Mouse (Mus musculus): ENCODE data around the gene Ccdc85c.

Gene Ccdc85c

GRCm38 (mm10) chr12:108216611-108217370 is 58.4 kb downstream of the Ccdc85c start:
- DNase-seq (ENCODE audit: low spot score in 2 of 2) = no peak

GRCm38 (mm10) chr12:108215090-108215489 is 60.1 kb downstream of the Ccdc85c start:
- DNase-seq (ENCODE audit: low spot score in 2 of 2) = no peak

GRCm38 (mm10) chr12:108213090-108214041 is 61.9 kb downstream of the Ccdc85c start:
- no peak for DNase-seq (ENCODE audit: low spot score in 2 of 2)

GRCm38 (mm10) chr12:108212476-108212875 is 62.7 kb downstream of the Ccdc85c start:
- no peak for DNase-seq (ENCODE audit: low spot score in 2 of 2)

GRCm38 (mm10) chr12:108212071-108212470 is 63.2 kb downstream of the Ccdc85c start:
- DNase-seq (ENCODE audit: low spot score in 2 of 2) = no peak

- no peak for DNase-seq (ENCODE audit: low spot score in 2 of 2)
Measured at GRCm38 (mm10) chr12:108210623-108211022, 64.6 kb downstream of the Ccdc85c start.

GRCm38 (mm10) chr12:108208726-108209438 is 66.3 kb downstream of the Ccdc85c start:
- DNase-seq (ENCODE audit: low spot score in 2 of 2) = peak; percentile 19 to 41

- DNase-seq (ENCODE audit: low spot score in 2 of 2) = no peak
Measured at GRCm38 (mm10) chr12:108208216-108208615, 67.0 kb downstream of the Ccdc85c start.

- DNase-seq (ENCODE audit: low spot score in 2 of 2) = peak; percentile 42 to 58
Measured at GRCm38 (mm10) chr12:108206641-108207040, 68.6 kb downstream of the Ccdc85c start.

GRCm38 (mm10) chr12:108204978-108205377 is 70.2 kb downstream of the Ccdc85c start:
- no peak for DNase-seq (ENCODE audit: low spot score in 2 of 2)

- no peak for DNase-seq (ENCODE audit: low spot score in 2 of 2)
Measured at GRCm38 (mm10) chr12:108203895-108204294, 71.3 kb downstream of the Ccdc85c start.

- DNase-seq (ENCODE audit: low spot score in 2 of 2) = no peak
Measured at GRCm38 (mm10) chr12:108200094-108200493, 75.1 kb downstream of the Ccdc85c start.

- no peak for DNase-seq (ENCODE audit: low spot score in 2 of 2)
Measured at GRCm38 (mm10) chr12:108198447-108198846, 76.8 kb downstream of the Ccdc85c start.

GRCm38 (mm10) chr12:108195761-108196160 is 79.5 kb downstream of the Ccdc85c start:
- DNase-seq (ENCODE audit: low spot score in 2 of 2) = no peak

GRCm38 (mm10) chr12:108193878-108194277 is 81.3 kb downstream of the Ccdc85c start:
- DNase-seq (ENCODE audit: low spot score in 2 of 2) = no peak

GRCm38 (mm10) chr12:108187541-108188091 is 87.6 kb downstream of the Ccdc85c start:
- DNase-seq (ENCODE audit: low spot score in 2 of 2) = no peak

GRCm38 (mm10) chr12:108181716-108182115 is 93.5 kb downstream of the Ccdc85c start:
- no peak for DNase-seq (ENCODE audit: low spot score in 2 of 2)

GRCm38 (mm10) chr12:108179321-108180266 is 95.6 kb downstream of the Ccdc85c start, which contains the start of gene Ccnk:
Gene Ccnk (plus strand): TSS chr12:108179579.
- peak; percentile 99 for DNase-seq (ENCODE audit: low spot score in 2 of 2)

- DNase-seq (ENCODE audit: low spot score in 2 of 2) = no peak
Measured at GRCm38 (mm10) chr12:108179246-108179320, 96.1 kb downstream of the Ccdc85c start, which contains the start of gene Setd3. Gene Setd3 (minus strand): TSS chr12:108179314.

GRCm38 (mm10) chr12:108178331-108179245 is 96.6 kb downstream of the Ccdc85c start:
- DNase-seq (ENCODE audit: low spot score in 2 of 2) = peak; percentile 25 to 42

Measured in natural killer cell, adult 2 months (primary cell).